Mouse (Mus musculus) lung, postnatal 10 days (tissue): ENCODE measurements at regions not wholly inside any gene's neighbourhood (a gene's known extent, or its start where the extent isn't known, plus 50 kb on each side); places are given as distances from the start of the nearest gene placed in this dataset.
A peak's percentile ranks its signal among the peaks of the same experiment; 100 is the strongest.
"Not testable (repeated sequence)": the region's sequence is repeated elsewhere in the genome, so short reads cannot be mapped to it uniquely, and the experiment has no call there.

Experiments
- DNase-seq: peaks from one replicate; pipeline ENCODE4 v3.0.0; 2021

DNA sequence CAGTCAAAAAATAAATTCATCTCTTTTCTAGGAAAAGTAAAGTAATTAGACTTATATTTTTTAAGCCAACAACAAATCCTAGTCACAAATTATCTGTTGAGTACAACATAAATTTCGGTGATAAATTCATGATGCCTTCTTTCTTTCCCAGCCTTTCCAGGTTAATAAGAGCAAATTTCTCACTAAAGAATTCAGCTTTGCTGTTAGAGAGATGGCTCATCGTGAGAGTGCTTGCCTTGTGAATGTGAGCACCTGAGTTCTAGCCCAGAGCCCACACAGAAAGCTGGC is 125.2 kb upstream of the Intu start:
- DNase-seq, result no peak

- peak; percentile 65 for DNase-seq
These were observed 122.1 kb upstream of the Intu start for GRCm38 (mm10) chr3:40408921-40409488.

- no peak for DNase-seq
These were observed 120.3 kb upstream of the Intu start for GRCm38 (mm10) chr3:40410749-40411310.

- DNase-seq, result not testable (repeated sequence)
These were observed 105.8 kb upstream of the Intu start for GRCm38 (mm10) chr3:40425183-40425844.

DNA sequence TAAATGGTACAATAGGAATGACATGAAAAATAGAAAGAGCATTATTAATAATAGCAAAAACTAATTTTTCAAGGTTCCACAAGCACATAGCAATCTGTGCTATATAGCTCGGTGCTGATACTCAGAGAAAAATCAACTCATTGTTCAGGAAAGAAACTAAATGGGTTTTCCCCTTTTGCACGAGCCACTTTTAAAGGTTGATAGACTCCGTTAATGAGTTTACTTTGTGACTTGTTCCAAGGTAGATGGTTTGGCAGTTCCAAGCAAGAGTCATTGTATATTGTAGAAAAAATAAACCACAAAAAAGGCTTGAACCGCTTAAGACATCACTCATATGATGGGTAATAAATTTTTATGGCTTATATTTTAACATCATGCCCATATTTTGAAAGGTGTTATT is 105.0 kb upstream of the Intu start:
- no peak for DNase-seq

DNA sequence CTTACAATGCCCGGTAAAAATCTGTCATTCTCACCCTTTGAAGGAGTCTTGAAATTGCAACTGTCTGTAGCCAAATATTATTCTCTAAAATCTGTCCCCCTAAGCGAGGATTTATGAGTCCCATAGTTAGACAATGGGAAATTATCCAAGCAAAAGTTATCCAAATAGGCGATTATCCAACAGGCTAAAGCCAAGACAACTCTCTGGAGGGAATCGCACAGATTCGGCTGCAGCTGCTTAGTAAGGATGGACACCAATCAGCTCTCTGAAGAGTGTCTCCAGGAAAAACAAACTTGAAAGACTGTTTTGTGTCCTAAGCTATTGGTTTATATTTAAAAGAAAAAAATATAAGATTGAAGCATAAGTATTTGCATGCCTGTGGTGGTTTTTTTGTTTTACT is 103.1 kb upstream of the Intu start:
- DNase-seq, result peak; percentile 9

DNA sequence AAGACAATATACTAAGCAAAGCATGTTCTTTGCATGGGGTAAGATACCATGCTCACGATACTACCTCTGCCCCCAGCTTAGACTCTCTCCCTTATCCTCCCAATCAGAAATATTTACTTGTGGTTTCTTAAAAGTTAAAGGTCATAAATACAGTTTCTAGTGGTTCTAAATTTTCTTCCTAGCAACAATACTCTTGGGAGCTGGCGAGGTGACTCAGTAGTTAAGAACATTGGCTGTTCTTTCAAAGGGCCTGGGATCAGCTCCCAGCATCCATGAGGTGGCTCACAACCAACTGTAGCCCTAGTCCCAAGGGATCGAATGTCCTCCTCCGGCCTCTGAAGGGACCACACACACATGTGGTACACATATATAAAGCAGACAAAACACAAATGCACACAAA is 92.8 kb upstream of the Intu start:
- DNase-seq, result no peak

DNA sequence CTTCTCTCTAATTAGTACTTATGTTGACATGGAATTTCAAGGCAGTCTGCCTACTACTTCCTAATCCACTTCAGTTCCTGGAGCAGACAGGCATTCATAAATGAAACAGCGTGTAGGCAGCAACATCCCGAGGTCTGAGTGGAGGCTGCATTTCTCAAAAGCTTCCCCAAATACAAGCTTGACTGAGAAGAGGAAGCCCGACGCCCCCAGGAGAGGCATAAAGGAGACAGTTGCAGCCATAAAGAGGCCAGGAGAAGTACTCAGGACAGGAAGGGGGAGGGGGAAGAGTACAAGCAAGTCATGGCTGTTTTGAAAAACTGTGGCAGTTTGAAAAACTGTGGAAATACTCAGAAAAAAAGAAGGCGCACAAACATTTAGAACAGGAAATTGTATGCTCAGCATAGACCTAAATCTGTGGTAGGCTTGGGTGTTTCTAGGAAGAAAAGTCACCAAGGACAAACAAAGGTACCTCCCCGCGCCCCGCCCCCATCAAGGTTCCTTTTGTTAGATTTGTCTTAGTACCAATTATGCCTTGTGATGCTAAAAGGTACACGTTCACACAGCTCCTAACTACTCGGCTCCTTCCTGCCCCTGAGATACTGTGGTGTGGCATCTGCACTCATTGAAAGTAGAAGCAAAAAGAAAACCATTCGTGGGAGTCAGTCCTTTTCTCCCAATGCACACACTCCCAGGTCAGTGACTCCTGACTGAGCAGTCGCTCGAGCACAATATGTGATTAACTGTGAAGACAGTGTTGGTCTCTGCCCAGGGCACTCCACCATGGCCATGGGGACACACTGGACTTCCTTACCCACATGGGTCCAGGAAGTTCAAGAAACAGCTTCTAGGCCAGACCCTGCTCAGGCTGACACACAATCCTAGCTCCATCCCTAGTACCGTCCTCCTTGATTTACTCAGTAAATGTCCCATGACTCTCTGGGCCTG is 89.7 kb upstream of the Intu start:
- DNase-seq, result no peak

DNA sequence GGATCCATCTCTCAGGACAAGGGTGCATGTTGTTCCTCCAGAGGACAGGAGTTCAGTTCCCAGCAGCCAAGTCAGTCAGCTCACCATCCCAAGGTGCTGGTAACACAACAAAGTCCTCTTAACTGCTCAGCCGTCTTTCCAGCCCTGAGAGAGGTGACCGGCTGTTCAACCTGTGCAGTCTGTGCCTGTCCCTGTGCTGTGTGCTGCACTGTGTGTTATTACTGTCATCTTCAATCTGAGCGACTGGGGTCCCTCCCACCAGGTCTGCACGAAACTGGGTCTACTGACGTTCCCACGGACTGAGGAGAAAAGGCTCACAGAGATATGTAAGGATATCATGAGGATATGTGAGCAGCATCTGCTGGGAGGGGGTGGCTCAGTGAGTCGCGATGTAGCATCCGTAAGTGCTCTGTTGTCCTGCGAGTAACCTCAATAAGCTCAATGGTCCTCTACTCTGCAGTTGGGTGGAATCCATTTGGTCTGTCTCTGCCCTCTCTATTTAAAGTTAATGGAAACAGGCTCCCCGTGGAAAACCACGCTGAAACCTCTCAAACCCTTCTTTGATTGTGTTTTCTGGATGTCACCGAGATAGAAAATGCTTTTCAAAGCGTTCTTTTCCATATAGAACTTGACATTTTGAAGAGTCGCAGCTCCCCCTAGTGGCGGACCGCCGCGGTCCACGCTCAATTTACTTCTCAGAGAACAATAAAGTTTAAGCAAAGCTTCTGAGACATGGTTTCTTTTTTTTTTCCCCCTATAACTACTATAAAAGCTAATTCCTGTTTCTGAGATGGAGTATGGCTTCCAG is 87.1 kb upstream of the Intu start:
- DNase-seq, result peak; percentile 60

DNA sequence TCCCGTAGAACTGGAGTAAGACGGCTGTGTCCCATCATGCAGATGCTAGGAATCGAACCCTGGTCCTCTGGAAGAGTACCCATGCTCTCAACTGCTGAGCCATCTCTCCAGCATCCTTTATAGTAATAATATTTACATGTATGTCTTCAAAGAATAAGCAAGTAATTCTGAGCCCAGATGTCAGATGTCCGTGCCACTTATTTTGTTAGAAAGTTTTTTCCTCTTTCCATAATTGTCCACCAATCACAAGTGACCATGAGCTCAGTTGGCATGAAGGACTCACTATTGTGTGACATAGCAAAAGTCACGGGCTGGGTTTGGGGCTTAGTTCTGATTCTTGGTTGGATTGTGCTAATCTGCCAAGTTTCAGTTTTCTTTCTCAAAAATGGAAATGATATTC is 78.1 kb upstream of the Intu start:
- DNase-seq, result peak; percentile 65

GRCm38 (mm10) chr3:40453552-40453951 is 77.5 kb upstream of the Intu start:
- peak; percentile 74 for DNase-seq

DNA sequence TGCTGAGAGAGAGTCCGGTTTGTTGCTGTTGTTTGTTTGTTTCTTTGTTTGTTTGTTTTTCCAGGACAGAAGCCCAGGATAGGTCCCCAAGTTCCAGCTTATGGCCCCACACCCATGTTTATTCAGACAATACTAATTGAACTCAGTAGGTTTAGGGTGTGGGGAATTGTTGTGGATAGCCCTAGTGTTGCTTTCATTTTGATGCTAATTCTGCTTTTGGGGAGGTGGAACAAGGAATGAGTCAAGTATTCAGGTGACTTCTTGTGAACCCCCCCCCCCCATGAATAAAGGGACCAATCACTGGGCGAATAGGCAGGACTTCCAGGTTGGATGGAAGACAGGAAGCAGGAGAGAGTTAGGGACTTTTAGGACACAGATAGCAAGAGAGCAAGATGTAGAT is 75.0 kb upstream of the Intu start:
- DNase-seq, result no peak

DNA sequence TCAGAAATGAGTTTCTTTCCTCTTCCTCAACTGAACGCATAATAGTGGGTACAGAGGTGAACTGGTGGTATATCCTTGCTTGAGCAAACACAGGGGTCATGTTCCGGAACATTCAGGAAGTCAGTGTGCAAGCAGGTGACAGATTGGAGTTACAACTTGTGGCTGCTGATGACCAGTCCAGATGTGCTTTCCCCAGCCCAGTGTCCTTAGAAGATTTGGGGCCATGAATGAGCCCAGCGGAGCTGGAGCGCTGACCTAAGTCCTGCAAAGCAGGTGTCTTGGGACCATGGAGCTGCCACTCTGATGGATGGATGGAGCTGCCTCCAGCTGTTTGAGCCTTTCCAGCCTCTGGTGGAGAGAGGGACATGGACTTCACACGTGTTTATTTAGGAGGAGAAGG is 72.6 kb upstream of the Intu start:
- no peak for DNase-seq

DNA sequence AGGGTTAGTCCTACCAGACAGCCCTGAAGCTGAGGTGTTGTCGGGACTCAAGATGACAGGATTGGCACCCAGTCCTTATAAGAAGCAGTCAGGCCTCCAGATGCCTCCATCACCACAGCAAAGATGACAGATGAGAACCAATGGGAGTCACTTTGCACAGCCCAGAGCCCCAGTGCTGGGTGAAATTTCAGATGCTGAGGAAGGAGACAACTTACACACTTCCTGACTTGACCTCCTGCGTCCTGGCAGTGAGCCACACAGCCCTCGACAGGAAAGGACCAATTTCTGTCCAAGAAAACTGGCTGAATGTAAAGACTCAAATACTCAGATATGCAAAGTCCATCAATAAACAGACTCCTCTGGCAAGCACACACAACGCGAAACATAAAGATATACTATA is 67.6 kb upstream of the Intu start:
- no peak for DNase-seq

- no peak for DNase-seq
These were observed 61.0 kb upstream of the Intu start for GRCm38 (mm10) chr3:40470101-40470500.

- DNase-seq, result no peak
These were observed 58.3 kb upstream of the Intu start for GRCm38 (mm10) chr3:40472766-40473165.

GRCm38 (mm10) chr3:40480258-40480951 is 50.7 kb upstream of the Intu start:
- no peak for DNase-seq
